Mouse (Mus musculus) kidney, adult 2 months (tissue): Measurements from ENCODE around the gene Cd3d. TPM values are rescaled to one million over a fixed set of nuclear protein-coding genes. Genes with fewer than 3 reads are reported as not detected.

Experiments
- DNase-seq: peaks from one replicate; pipeline ENCODE4 v3.0.0; 2021
- H3K27ac ChIP-seq: fragments of 200-500 bp; 2 replicates; pipeline ENCODE4 v1.5.1; 2012; ENCODE audit warnings: low read depth, low read length, control low read depth, inconsistent platforms; ENCODE audit not compliant: insufficient read depth
- H3K27me3 ChIP-seq: fragments of 200-500 bp; replicated peaks from 2 replicates; pipeline ENCODE4 v1.6.1; 2012; ENCODE audit warnings: mild to moderate bottlenecking, moderate library complexity, low read length, inconsistent platforms; ENCODE audit not compliant: control insufficient read depth, insufficient read depth
- H3K36me3 ChIP-seq: fragments of 200-500 bp; 2 replicates; pipeline ENCODE4 v1.6.1; 2012; ENCODE audit warnings: mild to moderate bottlenecking, moderate library complexity, low read length, inconsistent platforms; ENCODE audit not compliant: control insufficient read depth, insufficient read depth
- H3K4me1 ChIP-seq: fragments of 200-500 bp; 2 replicates; pipeline ENCODE4 v1.6.1; 2011; ENCODE audit warnings: low read length; ENCODE audit not compliant: control insufficient read depth, insufficient read depth
- H3K4me3 ChIP-seq: fragments of 200-500 bp; 2 replicates; pipeline ENCODE4 v1.5.1; 2011; ENCODE audit warnings: mild to moderate bottlenecking, low read depth, low read length, control low read depth; ENCODE audit not compliant: insufficient read depth
- CTCF ChIP-seq: fragments of 200-500 bp; conservative IDR thresholded peaks from 2 replicates; pipeline ENCODE4 v1.5.1; 2011; ENCODE audit warnings: low read depth, mild to moderate bottlenecking, control low read depth, low read length, moderate library complexity, mixed read lengths; ENCODE audit not compliant: insufficient read depth, insufficient read length
- POLR2A ChIP-seq: fragments of 200-500 bp; IDR thresholded peaks from one replicate; pipeline ENCODE4 v1.6.1; 2011; ENCODE audit warnings: low read depth, low read length, control low read depth
- WGBS: fragments of 180-500 bp; shearing (Covaris S2); methylation state at CpG from one replicate; pipeline ENCODE4 v1.1.7; 2018; 5-methylcytosine and 5-hydroxymethylcytosine counted together
- polyA plus RNA-seq: library from polyadenylated mRNA; depleted of rRNA; stranded (reverse); fragments of >200 nt; gene quantifications from 2 replicates; pipeline ENCODE4 v1.2.3, GENCODE M21; 2012

Cd3d gene
- polyA plus RNA-seq, 1 experiment, result 2.9 TPM

- no peak overlapping the region for H3K27ac ChIP-seq
- TF ChIP-seq CTCF (no peak), POLR2A (no peak)
- no peak overlapping the region for H3K4me3 ChIP-seq
- no peaks in the 10 kb centered on the region for H3K36me3 ChIP-seq
- DNase-seq, result no peak
- H3K27me3 ChIP-seq, result 0 out of 2 replicates have a peak, but pooled peaks cover 1% of the 10 kb centered on the region
- WGBS, result 90% methylated on average over 8 of the region's 8 CpGs
- H3K4me1 ChIP-seq, result no peaks in the 10 kb centered on the region
Observed at GRCm38 (mm10) chr9:44982081-44982480, 495 bp downstream of the Cd3d start.

GRCm38 (mm10) chr9:44982531-44982930 lies 945 bp downstream of the Cd3d start:
- no peak for TF ChIP-seq POLR2A
- TF ChIP-seq CTCF, result no peak
- H3K27ac ChIP-seq, result no peak overlapping the region
- no peak overlapping the region for H3K4me3 ChIP-seq
- DNase-seq, result no peak
- no peaks in the 10 kb centered on the region for H3K4me1 ChIP-seq
- 0 out of 2 replicates have a peak, but pooled peaks cover 1% of the 10 kb centered on the region for H3K27me3 ChIP-seq
- WGBS, result 87% methylated on average over 3 of the region's 3 CpGs
- no peaks in the 10 kb centered on the region for H3K36me3 ChIP-seq

- H3K27me3 ChIP-seq, result 0 out of 2 replicates have a peak, but pooled peaks cover 1% of the 10 kb centered on the region
- H3K27ac ChIP-seq, result no peak overlapping the region
- DNase-seq, result no peak
- H3K4me1 ChIP-seq, result no peaks in the 10 kb centered on the region
- no peak overlapping the region for H3K4me3 ChIP-seq
- TF ChIP-seq CTCF, result no peak
- TF ChIP-seq POLR2A, result no peak
- no peaks in the 10 kb centered on the region for H3K36me3 ChIP-seq
- 62% methylated on average over 2 of the region's 2 CpGs for WGBS
Observed at GRCm38 (mm10) chr9:44983001-44983400, 1.4 kb downstream of the Cd3d start.

GRCm38 (mm10) chr9:44985721-44986161 lies 4.2 kb downstream of the Cd3d start:
- Histone ChIP-seq H3K4me3 (no peak overlapping the region), H3K4me1 (no peaks in the 10 kb centered on the region), H3K27me3 (0 out of 2 replicates have a peak, but pooled peaks cover 1% of the 10 kb centered on the region), H3K36me3 (no peaks in the 10 kb centered on the region), H3K27ac (no peak overlapping the region)
- no peak for DNase-seq
- no peak for TF ChIP-seq CTCF
- no peak for TF ChIP-seq POLR2A
- WGBS, result 81% methylated on average over 3 of the region's 3 CpGs

- Histone ChIP-seq H3K4me3 (no peak overlapping the region), H3K27ac (no peak overlapping the region), H3K27me3 (0 out of 2 replicates have a peak, but pooled peaks cover 1% of the 10 kb centered on the region), H3K4me1 (no peaks in the 10 kb centered on the region), H3K36me3 (no peaks in the 10 kb centered on the region)
- DNase-seq, result peak; percentile 39
- no peak for TF ChIP-seq CTCF
- TF ChIP-seq POLR2A, result no peak
- 52% methylated on average over 14 of the region's 14 CpGs for WGBS
Observed at GRCm38 (mm10) chr9:44986242-44986781, 4.7 kb downstream of the Cd3d start.

GRCm38 (mm10) chr9:44986976-44987375 lies 5.4 kb downstream of the Cd3d start:
- 65% methylated on average over 5 of the region's 5 CpGs for WGBS

GRCm38 (mm10) chr9:44991821-44992220 lies 10.2 kb downstream of the Cd3d start:
- DNase-seq, result no peak
- Histone ChIP-seq H3K27ac (no peak overlapping the region), H3K4me1 (no peaks in the 10 kb centered on the region), H3K27me3 (0 out of 2 replicates have a peak, but pooled peaks cover 1% of the 10 kb centered on the region), H3K4me3 (no peak overlapping the region), H3K36me3 (no peaks in the 10 kb centered on the region)
- TF ChIP-seq CTCF, result no peak
- TF ChIP-seq POLR2A, result no peak
- WGBS, result 78% methylated on average over 2 of the region's 2 CpGs

More at GRCm38 (mm10) chr9:44986976-44987375, 5.4 kb downstream of the Cd3d start:
- Histone ChIP-seq H3K4me1 (no peaks in the 10 kb centered on the region), H3K27ac (no peak overlapping the region), H3K27me3 (0 out of 2 replicates have a peak, but pooled peaks cover 1% of the 10 kb centered on the region), H3K36me3 (no peaks in the 10 kb centered on the region), H3K4me3 (no peak overlapping the region)
- no peak for DNase-seq
- no peak for TF ChIP-seq CTCF
- TF ChIP-seq POLR2A, result no peak
